Mouse (Mus musculus) myocyte (in vitro differentiated cells): Measurements from ENCODE around the gene Slco1c1. TPM values are rescaled to one million over a fixed set of nuclear protein-coding genes. Genes with fewer than 3 reads are reported as not detected.

ENCODE experiments used
- H3K27me3 ChIP-seq: one replicate; pipeline ENCODE4 v1.6.1; 2011; ENCODE audit not compliant: control insufficient read depth, insufficient read depth, insufficient read length
- H3K36me3 ChIP-seq: one replicate; pipeline ENCODE4 v1.6.1; 2011; ENCODE audit not compliant: control insufficient read depth, insufficient read depth
- H3K4me2 ChIP-seq: one replicate; pipeline ENCODE4 v1.6.1; 2011; ENCODE audit warnings: low read depth, control low read depth
- H3K4me3 ChIP-seq: one replicate; pipeline ENCODE4 v1.5.1; 2011; ENCODE audit warnings: mild to moderate bottlenecking, control low read depth, moderate library complexity
- H3K79me2 ChIP-seq: one replicate; pipeline ENCODE4 v1.6.1; 2011; ENCODE audit not compliant: control insufficient read depth, insufficient read depth
- H3ac ChIP-seq: one replicate; pipeline ENCODE4 v1.6.1; 2011; ENCODE audit not compliant: control insufficient read depth, insufficient read length
- CEBPB ChIP-seq: IDR thresholded peaks from 2 replicates; pipeline ENCODE4 v1.6.1; 2011; ENCODE audit warnings: mild to moderate bottlenecking, moderate library complexity; ENCODE audit not compliant: poor library complexity, insufficient read depth, severe bottlenecking
- E2F4 ChIP-seq: IDR thresholded peaks from one replicate; pipeline ENCODE4 v1.6.1; 2011; ENCODE audit warnings: mild to moderate bottlenecking, control low read depth, moderate library complexity; ENCODE audit not compliant: insufficient read depth
- MAX ChIP-seq: IDR thresholded peaks from one replicate; pipeline ENCODE4 v1.6.1; 2011; ENCODE audit warnings: low read depth, mild to moderate bottlenecking, control low read depth
- MYOD1 ChIP-seq, 3 experiments: IDR thresholded peaks; one replicate each; pipeline ENCODE4 v1.6.1; 2011; ENCODE audit warnings: control low read depth in 2 of 3, low read depth in 2 of 3, mild to moderate bottlenecking in 2 of 3, moderate library complexity in 1 of 3; ENCODE audit not compliant: insufficient read length in 2 of 3, control insufficient read depth in 1 of 3
- MYOG ChIP-seq, 3 experiments: IDR thresholded peaks; one replicate each; pipeline ENCODE4 v1.6.1; 2011; ENCODE audit warnings: control low read depth in 2 of 3, low read depth in 2 of 3, mild to moderate bottlenecking in 2 of 3; ENCODE audit not compliant: insufficient read length in 2 of 3, control insufficient read depth in 1 of 3, insufficient read depth in 1 of 3
- POLR2A ChIP-seq: IDR thresholded peaks from one replicate; pipeline ENCODE4 v1.6.1; 2011; ENCODE audit warnings: low read depth, mild to moderate bottlenecking, control low read depth, moderate library complexity; ENCODE audit not compliant: insufficient read length
- POLR2AphosphoS2 ChIP-seq: IDR thresholded peaks from one replicate; pipeline ENCODE4 v1.6.1; 2011; ENCODE audit warnings: low read depth, control low read depth; ENCODE audit not compliant: insufficient read length
- REST ChIP-seq: IDR thresholded peaks from one replicate; pipeline ENCODE4 v1.6.1; 2011; ENCODE audit warnings: mild to moderate bottlenecking, control low read depth, moderate library complexity; ENCODE audit not compliant: insufficient read depth, insufficient read length
- SRF ChIP-seq: IDR thresholded peaks from one replicate; pipeline ENCODE4 v1.6.1; 2011; ENCODE audit warnings: low read depth; ENCODE audit not compliant: control insufficient read depth, insufficient read length
- TCF12 ChIP-seq: IDR thresholded peaks from one replicate; pipeline ENCODE4 v1.6.1; 2011; ENCODE audit warnings: mild to moderate bottlenecking, control low read depth; ENCODE audit not compliant: poor library complexity, insufficient read depth, severe bottlenecking
- TCF3 ChIP-seq: IDR thresholded peaks from one replicate; pipeline ENCODE4 v1.6.1; 2011; ENCODE audit warnings: low read depth, control low read depth; ENCODE audit not compliant: insufficient read length
- USF1 ChIP-seq: IDR thresholded peaks from one replicate; pipeline ENCODE4 v1.6.1; 2011; ENCODE audit warnings: low read depth, mild to moderate bottlenecking, control low read depth, moderate library complexity
- polyA plus RNA-seq: library from polyadenylated mRNA; unstranded; fragments of >200 nt; fragmentation: generic; extraction: Trizol; gene quantifications from one replicate; pipeline ENCODE4 v1.2.1, GENCODE M21; 2012; ENCODE audit warnings: missing spikeins

Slco1c1 gene
- polyA plus RNA-seq, 1 experiment = not detected

DNA sequence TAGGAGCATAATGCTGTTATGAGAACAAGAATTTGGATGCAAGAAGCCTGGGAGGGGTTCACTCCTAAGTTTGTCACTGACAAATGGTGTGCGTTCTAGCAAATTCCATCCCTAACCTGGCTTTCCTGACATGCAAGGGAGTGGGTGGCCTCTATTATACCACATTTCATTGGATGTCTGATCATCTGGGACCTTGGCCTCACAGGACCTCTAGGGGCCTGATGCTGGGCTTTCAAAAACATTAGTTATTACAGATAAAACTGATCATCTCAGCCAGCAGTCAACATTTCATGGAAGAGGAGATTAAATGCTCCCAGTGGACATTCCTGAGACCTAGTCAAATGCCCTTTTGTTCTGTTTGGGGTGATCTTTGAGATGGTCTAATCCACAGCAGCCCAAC, 34.0 kb downstream of the Slco1c1 start:
- no peaks in the 10 kb centered on the region for H3K36me3 ChIP-seq
- no peak for TF ChIP-seq POLR2AphosphoS2
- TF ChIP-seq MYOD1 (IDR thresholded peaks at IDR 0.05; ENCODE audit: control insufficient read depth in 1 of 3, insufficient read length in 2 of 3, low read depth in 2 of 3) = no peak
- no peak overlapping the region for H3ac ChIP-seq
- H3K27me3 ChIP-seq = no peaks in the 10 kb centered on the region
- no peaks in the 10 kb centered on the region for H3K79me2 ChIP-seq
- no peak overlapping the region for H3K4me3 ChIP-seq
- no peak overlapping the region for H3K4me2 ChIP-seq

GRCm38 (mm10) chr6:141567366-141567765, 43.2 kb downstream of the Slco1c1 start:
- Histone ChIP-seq H3K79me2 (no peaks in the 10 kb centered on the region), H3K27me3 (no peaks in the 10 kb centered on the region), H3ac (no peak overlapping the region), H3K36me3 (no peaks in the 10 kb centered on the region), H3K4me2 (no peak overlapping the region), H3K4me3 (no peak overlapping the region)
- no peak for TF ChIP-seq MYOG (IDR thresholded peaks at IDR 0.05; ENCODE audit: control insufficient read depth in 1 of 3, insufficient read depth in 1 of 3, insufficient read length in 2 of 3, low read depth in 2 of 3)

- H3K4me3 ChIP-seq = no peak overlapping the region
- H3K4me2 ChIP-seq = no peak overlapping the region
- no peak overlapping the region for H3ac ChIP-seq
- no peaks in the 10 kb centered on the region for H3K27me3 ChIP-seq
- H3K79me2 ChIP-seq = no peaks in the 10 kb centered on the region
- H3K36me3 ChIP-seq = no peaks in the 10 kb centered on the region
- TF ChIP-seq POLR2A (no peak), USF1 (no peak), SRF (no peak), POLR2AphosphoS2 (no peak), E2F4 (no peak), REST (no peak), TCF12 (no peak), MAX (no peak), TCF3 (no peak), CEBPB (no peak), MYOG (IDR thresholded peaks at IDR 0.05; ENCODE audit: control insufficient read depth in 1 of 3, insufficient read depth in 1 of 3, insufficient read length in 2 of 3, low read depth in 2 of 3) (no peak), MYOD1 (IDR thresholded peaks at IDR 0.05; ENCODE audit: control insufficient read depth in 1 of 3, insufficient read length in 2 of 3, low read depth in 2 of 3) (no peak)
Observed at GRCm38 (mm10) chr6:141567852-141568558, 43.8 kb downstream of the Slco1c1 start.

DNA sequence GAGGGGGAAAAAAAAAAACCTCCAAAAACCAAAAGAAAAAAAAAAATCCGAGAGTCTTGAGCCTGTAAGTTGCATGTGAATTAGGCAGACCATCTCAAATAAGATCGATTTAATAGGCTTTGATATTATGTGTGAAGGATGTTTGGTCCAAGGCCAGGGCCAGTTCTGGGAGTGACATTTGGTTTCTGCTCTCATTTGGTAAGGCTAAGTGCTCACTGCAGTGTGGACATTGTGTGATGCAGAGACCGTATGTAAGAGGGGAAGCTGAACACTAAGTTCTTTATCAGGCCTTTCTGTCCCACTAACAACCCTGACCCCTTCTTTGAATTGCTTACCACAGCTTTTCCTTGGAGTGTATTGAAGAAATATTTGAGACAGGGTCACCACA, 44.4 kb downstream of the Slco1c1 start:
- Histone ChIP-seq H3K4me2 (no peak overlapping the region), H3ac (no peak overlapping the region), H3K36me3 (no peaks in the 10 kb centered on the region), H3K79me2 (no peaks in the 10 kb centered on the region), H3K4me3 (no peak overlapping the region), H3K27me3 (no peaks in the 10 kb centered on the region)
- TF ChIP-seq USF1 (no peak), TCF12 (no peak), POLR2AphosphoS2 (no peak), MAX (no peak), REST (no peak), TCF3 (no peak), POLR2A (no peak), MYOD1 (IDR thresholded peaks at IDR 0.05; ENCODE audit: control insufficient read depth in 1 of 3, insufficient read length in 2 of 3, low read depth in 2 of 3) (no peak), CEBPB (no peak), E2F4 (no peak), MYOG (IDR thresholded peaks at IDR 0.05; ENCODE audit: control insufficient read depth in 1 of 3, insufficient read depth in 1 of 3, insufficient read length in 2 of 3, low read depth in 2 of 3) (no peak), SRF (no peak)

- Histone ChIP-seq H3K4me3 (no peak overlapping the region), H3K4me2 (no peak overlapping the region), H3K36me3 (no peaks in the 10 kb centered on the region), H3K79me2 (no peaks in the 10 kb centered on the region), H3ac (no peak overlapping the region), H3K27me3 (no peaks in the 10 kb centered on the region)
- TF ChIP-seq TCF3 = no peak
- no peak for TF ChIP-seq MYOG (IDR thresholded peaks at IDR 0.05; ENCODE audit: control insufficient read depth in 1 of 3, insufficient read depth in 1 of 3, insufficient read length in 2 of 3, low read depth in 2 of 3)
- no peak for TF ChIP-seq REST
- TF ChIP-seq SRF = no peak
- TF ChIP-seq USF1 = no peak
- TF ChIP-seq TCF12 = no peak
- TF ChIP-seq E2F4 = no peak
- TF ChIP-seq MYOD1 (IDR thresholded peaks at IDR 0.05; ENCODE audit: control insufficient read depth in 1 of 3, insufficient read length in 2 of 3, low read depth in 2 of 3) = no peak
- TF ChIP-seq CEBPB = no peak
- TF ChIP-seq POLR2A = no peak
- TF ChIP-seq MAX = no peak
- TF ChIP-seq POLR2AphosphoS2 = no peak
Observed at GRCm38 (mm10) chr6:141576646-141577200, 52.6 kb downstream of the Slco1c1 start.
